Mouse (Mus musculus) gonadal fat pad, adult 2 months (tissue): Measurements from ENCODE around the gene Clec2h. TPM values are rescaled to one million over a fixed set of nuclear protein-coding genes. Genes with fewer than 3 reads are reported as not detected.

ENCODE experiments used
- polyA plus RNA-seq: library from polyadenylated mRNA; depleted of rRNA; stranded (reverse); fragments of >200 nt; gene quantifications from 2 replicates; pipeline ENCODE4 v1.2.3, GENCODE M21; 2012; rRNA removed

Clec2h gene
- polyA plus RNA-seq, 1 experiment: 0.26 TPM

Other genes starting within 250 kb of the Clec2h start
- 19.1 and 23.0 TPM in 2 replicates for gene Itfg2, start 237.5 kb upstream of the Clec2h start, polyA plus RNA-seq
- 159 and 223 TPM in 2 replicates for gene Fkbp4, start 223.7 kb upstream of the Clec2h start, polyA plus RNA-seq
- 1.4 and 4.0 TPM in 2 replicates for gene Pzp, start 135.7 kb upstream of the Clec2h start, polyA plus RNA-seq
- gene A2ml1, start 80.8 kb upstream of the Clec2h start, polyA plus RNA-seq: 17.2 and 17.6 TPM in 2 replicates
- gene Klrb1a, start 38.9 kb upstream of the Clec2h start, polyA plus RNA-seq: 29.6 and 31.2 TPM in 2 replicates
- not detected in 2 replicates for gene Klrb1, start 60.7 kb downstream of the Clec2h start, polyA plus RNA-seq
- gene Klrb1c, start 126.8 kb downstream of the Clec2h start, polyA plus RNA-seq: 29.7 and 72.7 TPM in 2 replicates
- gene Gm44511, start 163.9 kb downstream of the Clec2h start, polyA plus RNA-seq: 0.65 TPM in 1 of 2 replicates, not detected in the other
- gene Klrb1b, start 163.9 kb downstream of the Clec2h start, polyA plus RNA-seq: 0.19 and 0.41 TPM in 2 replicates
- gene Clec2i, start 225.2 kb downstream of the Clec2h start, polyA plus RNA-seq: 0.22 and 0.36 TPM in 2 replicates
- gene BC035044, start 228.7 kb downstream of the Clec2h start, polyA plus RNA-seq: 1.1 and 2.1 TPM in 2 replicates